Mouse (Mus musculus): Measurements from ENCODE around the gene Cxcr5.

GRCm38 (mm10) chr9:44551138-44551537 is 10.5 kb downstream of the Cxcr5 start:
- TF ChIP-seq CTCF (IDR thresholded peaks at IDR 0.05; ENCODE audit: control insufficient read depth, insufficient read depth, insufficient read length): no peak
- no peak for TF ChIP-seq FOSL1 (IDR thresholded peaks at IDR 0.05; ENCODE audit: insufficient read depth, low read length, poor library complexity, severe bottlenecking)
- TF ChIP-seq MYOG (IDR thresholded peaks at IDR 0.05; ENCODE audit: control insufficient read depth, extremely low read depth, insufficient read length): no peak
- TF ChIP-seq MYOD1 (IDR thresholded peaks at IDR 0.05; ENCODE audit: control insufficient read depth, insufficient read length, low read depth): no peak
- TF ChIP-seq USF1 (IDR thresholded peaks at IDR 0.05; ENCODE audit: low read depth): no peak
- TF ChIP-seq MAX (IDR thresholded peaks at IDR 0.05): no peak
- no peak for TF ChIP-seq CEBPB (IDR thresholded peaks at IDR 0.05; ENCODE audit: low read depth)

All from C2C12 (cell line).